Mouse (Mus musculus): ENCODE measurements around the gene Alk.

Alk gene

DNA sequence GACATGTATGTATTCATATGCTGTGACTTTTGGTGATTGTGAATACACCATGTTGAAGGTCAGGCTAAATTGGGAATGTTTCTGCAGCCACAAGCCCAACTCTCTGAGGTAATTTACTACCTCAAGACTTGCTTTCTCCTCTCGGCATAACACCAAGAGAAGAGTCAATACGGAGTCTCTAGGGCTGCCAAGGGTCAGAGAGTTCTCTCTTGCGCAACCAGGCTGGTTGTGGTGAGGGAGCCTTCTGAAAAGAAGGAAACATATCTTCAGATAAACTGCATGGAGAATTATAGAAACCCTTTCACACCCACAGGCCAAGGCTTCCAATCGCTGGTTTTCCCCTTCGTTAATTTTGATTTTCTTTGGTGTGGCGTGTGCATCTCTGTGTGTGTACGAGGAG is 649.4 kb downstream of the Alk start:
- no peak for DNase-seq

DNA sequence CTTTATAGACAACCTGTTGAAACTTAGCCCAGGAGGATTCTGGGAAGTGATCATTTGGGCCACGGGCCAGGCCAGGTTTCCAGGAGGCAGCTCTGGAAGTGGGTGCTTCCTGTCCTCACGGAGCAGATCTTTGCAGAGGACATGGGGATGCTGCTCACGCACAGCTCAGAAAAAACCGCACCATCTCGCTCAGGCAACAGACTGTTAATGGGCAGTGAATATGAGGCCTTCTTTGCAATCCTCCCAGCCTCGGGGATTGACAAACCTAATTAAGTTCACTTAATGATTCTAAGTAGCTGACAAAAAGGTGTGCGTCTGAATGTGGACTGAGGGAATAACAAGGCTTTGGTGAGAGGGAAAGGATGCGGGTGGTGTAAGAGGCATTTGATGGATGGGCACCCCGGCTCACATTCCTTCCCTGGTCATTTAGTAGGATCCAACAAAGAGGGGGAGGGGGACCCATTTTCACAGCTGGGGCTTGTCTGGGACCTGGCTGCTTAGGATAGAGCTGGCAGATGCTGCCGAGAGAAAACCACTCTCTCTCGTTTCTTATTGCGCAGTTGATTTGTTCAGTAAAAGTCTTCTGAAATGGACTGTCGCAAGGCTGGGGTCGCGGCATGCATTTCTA is 650.1 kb downstream of the Alk start:
- no peak for DNase-seq

- no peak for DNase-seq
These were observed 653.5 kb downstream of the Alk start for GRCm38 (mm10) chr17:71950968-71951367.

- DNase-seq: no peak
These were observed 655.7 kb downstream of the Alk start for GRCm38 (mm10) chr17:71948687-71949086.

DNA sequence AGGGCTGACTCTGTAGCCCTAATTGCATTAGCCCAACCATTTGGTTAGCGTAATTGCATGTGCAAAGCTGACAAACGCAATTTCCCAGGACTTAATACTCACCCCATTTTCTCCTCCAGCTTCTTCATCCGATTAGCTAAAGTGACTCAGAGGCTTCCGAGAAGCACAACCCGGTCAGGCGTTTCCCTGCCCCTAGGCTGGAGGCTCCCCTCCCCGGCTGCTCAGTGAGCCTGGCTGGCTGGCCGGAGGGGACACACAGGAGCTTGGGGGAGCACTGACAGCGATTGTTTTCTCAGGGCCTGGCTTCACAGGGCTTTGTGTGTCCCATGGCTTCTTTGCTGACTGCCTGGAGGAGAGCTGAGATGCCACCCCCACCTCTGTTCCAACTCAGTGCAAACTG is 657.0 kb downstream of the Alk start:
- no peak for DNase-seq

GRCm38 (mm10) chr17:71944020-71944419 is 660.4 kb downstream of the Alk start:
- no peak for DNase-seq

DNA sequence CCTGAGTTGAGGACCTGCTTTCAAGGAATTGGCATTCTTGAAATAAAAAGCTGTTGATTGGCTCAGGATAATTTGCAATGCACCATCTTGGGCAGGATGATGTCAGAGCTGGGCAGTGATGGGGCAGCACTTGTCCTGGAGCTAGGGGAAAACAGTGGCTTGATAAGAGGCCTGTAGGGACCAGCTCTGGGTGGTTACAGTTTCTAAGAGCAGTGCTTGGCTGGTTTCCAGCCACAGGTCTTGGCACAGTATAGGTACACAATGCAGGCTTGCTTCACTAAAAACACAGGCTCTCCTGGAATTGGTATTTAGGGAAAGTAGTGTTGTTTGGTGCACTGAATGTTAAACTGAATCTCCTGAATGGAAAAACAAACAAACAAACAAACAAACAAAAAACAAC is 662.4 kb downstream of the Alk start:
- DNase-seq: no peak

DNA sequence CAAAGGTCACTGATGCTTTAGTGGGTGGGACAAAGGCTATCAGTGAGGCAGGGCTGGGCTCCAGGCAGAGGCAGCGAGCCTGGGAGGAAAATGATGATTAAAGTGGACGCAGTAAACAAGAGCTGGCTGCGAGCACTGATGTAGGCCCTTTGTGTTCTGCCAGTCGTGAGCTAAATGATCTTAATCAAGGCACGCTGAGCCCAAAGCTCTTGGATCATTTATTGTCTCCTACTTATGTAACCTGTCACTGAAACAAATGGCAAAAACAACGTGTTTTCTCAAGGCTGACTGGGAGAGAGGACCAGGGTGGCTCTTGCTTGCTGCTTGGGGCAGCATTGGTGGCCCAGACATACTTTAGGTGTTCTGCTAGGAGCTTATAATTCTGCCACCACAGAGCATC is 663.0 kb downstream of the Alk start:
- DNase-seq: no peak

GRCm38 (mm10) chr17:71936681-71937080 is 667.7 kb downstream of the Alk start:
- no peak for DNase-seq

DNA sequence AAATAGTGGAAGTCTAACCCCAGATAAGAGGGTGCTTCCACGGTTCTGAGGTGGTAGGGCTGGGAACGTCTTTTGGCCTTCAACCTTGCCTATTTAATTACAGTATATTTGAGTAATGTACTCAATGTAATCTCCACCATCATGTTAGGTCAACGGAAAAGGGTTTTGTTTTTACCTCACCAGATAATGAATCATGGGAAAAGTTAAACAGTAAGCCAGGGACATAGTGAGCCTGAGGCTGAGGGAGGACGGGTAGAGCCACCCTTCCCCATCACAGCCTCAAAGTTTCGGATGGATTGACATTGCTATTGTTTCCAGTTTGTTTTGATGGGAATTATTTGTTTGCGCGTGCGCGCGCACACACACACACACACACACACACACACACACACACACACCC is 668.6 kb downstream of the Alk start:
- DNase-seq: no peak

- no peak for DNase-seq
These were observed 669.1 kb downstream of the Alk start for GRCm38 (mm10) chr17:71935336-71935735.

DNA sequence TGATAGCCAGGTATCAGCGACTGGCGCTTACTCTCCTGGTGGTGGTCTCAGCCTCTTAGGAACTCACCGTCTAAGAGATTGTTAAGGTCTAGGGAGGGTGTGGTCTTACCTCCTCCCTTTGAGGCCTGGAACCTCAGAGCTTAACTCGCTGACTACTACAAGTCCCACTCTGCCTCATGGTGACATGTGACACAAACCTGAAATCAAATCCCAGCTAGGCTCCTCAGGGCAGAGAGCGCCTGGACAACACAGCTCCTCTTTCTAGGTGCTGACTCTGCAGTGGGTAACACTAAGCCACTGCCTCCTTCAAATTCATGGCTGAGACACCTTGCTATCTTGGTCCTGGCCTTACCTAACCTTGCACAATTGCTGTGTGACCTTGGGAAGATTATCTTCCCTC is 689.5 kb downstream of the Alk start:
- DNase-seq: no peak

- DNase-seq: no peak
These were observed 689.9 kb downstream of the Alk start for GRCm38 (mm10) chr17:71914541-71914940.

DNA sequence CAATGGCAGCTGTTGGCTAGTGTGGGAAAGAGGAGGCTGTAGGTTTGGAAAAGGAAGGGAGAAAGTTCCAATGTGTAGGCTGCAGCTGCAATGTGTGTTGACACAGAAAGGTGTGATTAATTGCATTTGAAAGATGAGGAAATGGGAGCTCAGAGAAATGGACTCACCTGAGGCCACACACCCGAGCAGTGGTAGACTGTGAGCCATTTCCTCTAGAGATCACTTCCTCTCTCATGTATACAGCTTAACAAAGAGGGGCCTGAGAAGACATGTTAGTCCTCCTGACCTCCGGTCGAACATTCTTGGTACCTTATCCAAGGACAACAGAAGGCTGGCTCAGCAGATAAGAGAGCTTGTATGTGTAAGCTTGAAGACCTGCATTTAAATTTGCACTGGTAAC is 691.2 kb downstream of the Alk start:
- DNase-seq: no peak

GRCm38 (mm10) chr17:71909107-71909506 is 695.3 kb downstream of the Alk start:
- no peak for DNase-seq

- DNase-seq: no peak
These were observed 723.1 kb downstream of the Alk start for GRCm38 (mm10) chr17:71881369-71881768.

DNA sequence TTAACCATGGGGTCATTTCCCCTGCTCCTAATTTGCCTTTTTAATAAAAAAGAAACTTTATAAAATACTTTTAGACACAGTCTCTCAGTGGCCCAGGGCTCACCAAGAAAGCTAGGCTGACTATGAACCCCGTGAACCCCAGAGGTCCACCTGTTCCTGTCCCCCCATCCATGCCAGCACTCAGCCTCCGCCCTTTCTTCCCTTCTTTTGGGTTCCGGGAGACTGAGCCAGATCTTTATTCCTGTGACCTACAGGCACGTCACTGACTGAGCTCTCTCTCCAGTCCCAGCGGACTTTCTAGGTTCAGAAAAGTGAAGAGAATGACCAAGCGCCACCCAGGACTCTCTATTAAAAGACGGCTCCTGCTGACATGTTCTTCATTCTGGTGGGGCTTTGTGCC is 728.9 kb downstream of the Alk start:
- no peak for DNase-seq

DNA sequence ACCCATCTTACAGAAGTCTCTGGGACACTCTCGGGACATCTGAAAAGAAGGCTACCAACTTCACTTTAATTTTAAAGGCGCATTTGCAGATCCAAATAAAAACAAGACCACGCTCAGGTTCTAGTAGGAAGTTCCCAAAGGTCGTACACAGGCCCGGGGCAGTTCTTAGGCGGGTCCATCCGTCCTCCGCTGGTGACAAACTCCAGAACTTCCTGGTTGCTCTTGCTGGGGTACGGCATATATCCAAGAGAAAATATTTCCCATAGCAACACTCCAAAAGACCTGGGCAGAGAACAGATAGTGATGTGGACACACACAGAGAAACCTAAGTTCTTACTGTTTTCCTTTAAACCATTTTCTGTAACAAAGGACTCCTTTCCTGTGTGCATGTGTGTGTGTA is 729.6 kb downstream of the Alk start:
- DNase-seq: no peak

DNA sequence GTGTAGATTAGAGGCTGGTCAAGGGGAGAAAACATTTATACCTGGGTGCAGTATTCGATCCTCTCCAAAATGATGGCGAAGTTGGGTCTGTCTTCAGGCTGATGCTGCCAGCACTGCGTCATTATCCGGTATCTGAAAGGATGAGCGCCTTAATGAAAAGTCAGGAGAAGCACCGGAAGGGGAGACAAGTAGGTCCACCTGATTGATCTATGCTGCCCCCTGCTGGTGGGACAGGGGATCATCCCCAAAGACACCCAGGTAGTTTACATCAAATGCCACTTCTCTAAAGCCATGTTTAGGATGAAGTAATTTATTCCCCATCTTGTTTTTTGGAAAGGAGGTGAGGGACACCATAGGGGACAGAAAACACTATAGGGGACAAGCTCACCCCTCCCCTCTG is 730.4 kb downstream of the Alk start:
- peak; percentile 15 for DNase-seq

- DNase-seq: no peak
These were observed 731.5 kb downstream of the Alk start for GRCm38 (mm10) chr17:71872976-71873375.

- DNase-seq: no peak
These were observed 732.4 kb downstream of the Alk start for GRCm38 (mm10) chr17:71871981-71872380.

DNA sequence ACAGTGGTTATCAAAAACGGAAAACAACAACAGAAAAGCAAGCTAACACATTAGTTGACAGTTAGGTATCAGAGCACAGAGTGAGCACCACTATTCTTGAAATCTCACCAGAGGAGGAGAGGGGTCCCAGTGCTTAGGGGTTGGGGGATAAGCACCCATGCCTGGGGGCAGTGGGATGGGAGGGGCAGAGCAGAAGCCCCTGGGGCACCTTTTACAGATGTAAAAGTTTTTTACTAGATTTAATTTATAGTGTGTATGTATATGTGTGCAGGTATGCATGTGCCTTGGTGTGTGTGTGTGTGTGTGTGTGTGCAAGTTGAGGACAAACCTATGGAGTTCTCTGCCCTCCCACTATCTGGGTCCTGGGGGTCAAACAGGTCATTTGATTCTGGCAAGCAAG is 733.8 kb downstream of the Alk start:
- DNase-seq: no peak

DNA sequence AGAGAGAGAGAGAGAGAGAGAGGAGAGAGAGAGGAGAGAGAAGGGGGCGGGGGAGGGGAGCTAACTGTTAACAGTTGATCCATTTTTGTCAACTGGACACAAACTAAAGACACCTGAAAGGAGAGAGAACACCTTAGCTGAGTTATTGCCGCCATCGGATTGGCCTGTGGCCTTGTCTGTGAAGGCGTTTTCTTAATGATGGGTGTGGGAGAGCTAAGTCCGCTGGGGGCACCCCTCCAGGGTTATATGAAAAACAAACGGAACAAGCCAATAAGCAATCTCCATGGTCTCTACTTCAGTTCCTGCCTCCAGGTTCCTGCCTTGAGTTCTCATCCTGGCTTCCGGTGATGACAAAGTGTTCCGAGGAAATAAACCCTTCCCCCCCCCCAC is 734.2 kb downstream of the Alk start:
- no peak for DNase-seq

- DNase-seq: no peak
These were observed 734.8 kb downstream of the Alk start for GRCm38 (mm10) chr17:71869372-71870231.

GRCm38 (mm10) chr17:71868828-71869227 is 735.6 kb downstream of the Alk start:
- DNase-seq: no peak

Data from cerebellum, adult 11-12 months (tissue).